Mouse (Mus musculus) adrenal gland, postnatal 4 days (tissue): Measurements from ENCODE around the gene Pde4a. TPM values are rescaled to one million over a fixed set of nuclear protein-coding genes. Genes with fewer than 3 reads are reported as not detected.

Source experiments
- DNase-seq, 2 experiments: peaks; one replicate each; pipeline ENCODE4 v3.0.0; 2021 to 2022; ENCODE audit warnings: low spot score in 2 of 2, mixed read lengths in 2 of 2
- long read RNA-seq, 2 experiments: library from polyadenylated mRNA; stranded (forward); transcript quantifications; one replicate each; pipeline ENCODE4 v2.0.0; 2021
- total RNA-seq, 2 experiments: library from RNA; stranded (reverse); gene quantifications; 2 replicates each; pipeline ENCODE4 v1.2.3; 2021

Gene Pde4a
- total RNA-seq = 10 to 100 TPM in 1 of 2 experiments, 1 to 10 TPM in 1; 9.7 to 10.6 TPM
- long read RNA-seq, experiment 1, partial matches to known transcripts = 0 of 4 reads
- long read RNA-seq, experiment 1, other reads (novel, unspliced or antisense) = 4 of 4 reads
- long read RNA-seq, experiment 2, partial matches to known transcripts = 1 of 12 reads
- long read RNA-seq, experiment 2, other reads (novel, unspliced or antisense) = 7 of 12 reads

GRCm38 (mm10) chr9:21165041-21165951 is at the start of gene Pde4a:
Pde4a (plus strand) TSS chr9:21165714.
- no peak for DNase-seq

DNA sequence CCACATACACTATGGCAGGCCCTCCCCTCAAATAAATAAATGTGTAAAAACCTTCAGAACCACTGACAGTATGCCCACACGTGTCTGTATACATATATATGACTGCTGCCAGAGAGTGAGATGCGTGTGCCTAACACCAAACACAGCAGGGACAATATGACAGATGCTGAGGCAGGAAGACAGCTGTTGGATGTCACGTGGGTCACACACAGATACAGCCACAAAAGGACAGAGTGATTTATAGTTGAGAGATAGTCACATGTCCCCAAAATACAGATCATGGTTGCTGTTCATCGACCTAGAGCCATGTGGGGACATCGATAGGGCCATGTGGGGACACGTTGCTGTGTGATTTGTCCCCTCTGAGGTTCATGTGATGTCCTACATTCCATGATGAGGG is 48.4 kb upstream of the Pde4a start:
- DNase-seq = no peak

DNA sequence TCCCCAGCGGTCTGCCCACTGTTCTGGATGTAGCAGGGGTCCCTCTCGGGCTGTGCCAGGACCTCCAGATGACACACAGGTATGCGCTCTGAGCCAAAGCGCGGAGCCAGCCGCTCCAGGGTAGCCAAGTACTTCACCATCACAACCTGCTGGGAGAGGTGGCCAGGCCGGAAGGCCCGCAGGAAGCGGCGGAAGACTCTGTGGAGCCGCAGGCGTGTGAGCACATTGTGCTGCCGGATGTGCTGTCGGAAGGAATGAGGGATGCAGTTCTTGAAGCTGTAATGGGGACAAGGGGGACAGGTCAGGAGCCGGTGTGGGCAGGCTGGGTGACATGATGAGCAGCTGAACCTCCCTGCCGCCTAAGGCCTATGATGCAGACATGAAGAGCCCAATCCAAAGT is 44.0 kb upstream of the Pde4a start:
- no peak for DNase-seq

DNA sequence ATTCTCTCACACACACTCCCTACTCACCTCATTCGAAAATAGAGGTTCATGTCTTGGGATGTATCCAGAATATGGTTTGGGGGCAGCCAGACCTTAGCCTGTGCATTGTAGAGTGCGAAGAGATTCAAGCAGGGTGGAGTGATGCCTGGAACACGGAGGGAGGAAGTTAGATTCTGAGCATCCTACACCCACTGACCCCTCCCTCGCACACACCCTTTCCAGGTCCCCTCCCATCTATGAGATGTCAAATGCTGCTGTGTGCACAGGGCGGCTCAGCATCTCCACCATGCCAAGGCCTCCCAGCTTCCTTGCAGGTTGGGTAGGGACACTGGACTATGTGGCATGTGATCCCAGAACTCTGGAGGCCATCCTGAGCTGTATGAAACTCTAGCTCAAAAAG is 40.7 kb upstream of the Pde4a start:
- DNase-seq = no peak

GRCm38 (mm10) chr9:21125502-21126258 is 39.8 kb upstream of the Pde4a start:
- no peak for DNase-seq

- no peak for DNase-seq
Measured at GRCm38 (mm10) chr9:21126259-21126627, 39.3 kb upstream of the Pde4a start.

GRCm38 (mm10) chr9:21131059-21131956 is 34.2 kb upstream of the Pde4a start, which contains the start of gene Tyk2:
Tyk2 (minus strand) TSS chr9:21131243.
- DNase-seq = peak; percentile 64 to 82

DNA sequence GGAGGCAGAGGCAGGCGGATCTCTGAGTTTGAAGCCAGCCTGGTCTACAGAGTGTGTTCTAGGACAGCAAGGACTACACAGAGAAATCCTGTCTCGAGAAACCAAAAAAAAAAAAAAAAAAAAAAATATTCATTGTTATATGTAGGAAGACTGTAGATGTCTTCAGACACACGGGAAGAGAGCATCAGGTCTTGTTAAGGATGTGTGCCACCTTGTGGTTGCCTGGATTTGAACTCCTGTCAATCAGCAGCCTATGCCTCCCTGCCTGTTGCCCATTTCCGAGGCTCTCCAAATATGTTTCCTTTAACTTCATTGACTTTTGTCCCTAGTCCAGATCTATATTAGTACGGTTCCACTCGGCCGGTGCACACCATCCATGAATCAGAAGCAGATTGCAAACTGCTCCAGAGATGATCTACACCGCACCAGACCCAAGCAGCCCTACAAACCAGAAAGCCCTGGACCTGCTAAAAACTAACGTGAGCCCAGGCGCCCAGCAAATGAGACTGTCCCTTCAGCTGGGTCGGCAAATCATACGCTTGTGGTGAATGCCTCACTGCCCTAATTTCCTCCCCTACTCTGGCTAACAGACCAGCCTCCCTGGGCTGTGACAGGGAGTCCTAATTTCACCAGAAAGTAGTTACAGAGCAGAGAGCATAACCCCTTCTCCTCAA is 33.3 kb upstream of the Pde4a start:
- DNase-seq = no peak

DNA sequence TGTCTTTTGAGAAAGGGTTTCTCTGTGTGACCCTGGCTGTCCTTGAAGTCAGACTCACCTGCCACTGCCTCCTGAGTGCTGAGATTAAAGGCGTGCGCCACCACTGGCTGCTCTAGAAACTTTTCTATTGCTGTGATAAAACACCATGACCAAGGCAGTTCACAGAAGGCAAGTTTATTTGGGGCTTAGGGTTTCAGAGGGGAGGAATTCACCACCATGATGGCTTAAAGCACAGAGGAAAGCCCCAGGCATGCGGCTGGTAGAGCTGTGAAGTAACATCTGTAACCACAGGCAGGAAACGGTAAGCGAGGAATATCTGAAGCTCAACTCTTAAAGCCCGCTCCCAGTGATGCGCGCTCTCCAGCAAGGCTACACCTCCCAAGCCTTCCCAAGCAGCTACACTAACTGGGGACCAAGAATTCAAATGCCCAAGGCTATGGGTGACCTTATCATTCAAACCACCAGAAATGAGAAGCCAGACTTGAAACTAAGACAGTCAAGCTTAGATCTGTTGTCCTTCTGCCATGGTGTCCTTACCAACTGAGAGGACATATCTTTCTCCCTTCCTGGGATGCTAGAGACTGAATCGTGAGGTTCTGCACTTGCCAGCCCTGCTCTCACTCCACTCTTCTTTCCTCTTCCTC is 32.3 kb upstream of the Pde4a start:
- no peak for DNase-seq

- DNase-seq = no peak
Measured at GRCm38 (mm10) chr9:21134595-21135328, 30.8 kb upstream of the Pde4a start.

- no peak for DNase-seq
Measured at GRCm38 (mm10) chr9:21135329-21135890, 30.1 kb upstream of the Pde4a start.

DNA sequence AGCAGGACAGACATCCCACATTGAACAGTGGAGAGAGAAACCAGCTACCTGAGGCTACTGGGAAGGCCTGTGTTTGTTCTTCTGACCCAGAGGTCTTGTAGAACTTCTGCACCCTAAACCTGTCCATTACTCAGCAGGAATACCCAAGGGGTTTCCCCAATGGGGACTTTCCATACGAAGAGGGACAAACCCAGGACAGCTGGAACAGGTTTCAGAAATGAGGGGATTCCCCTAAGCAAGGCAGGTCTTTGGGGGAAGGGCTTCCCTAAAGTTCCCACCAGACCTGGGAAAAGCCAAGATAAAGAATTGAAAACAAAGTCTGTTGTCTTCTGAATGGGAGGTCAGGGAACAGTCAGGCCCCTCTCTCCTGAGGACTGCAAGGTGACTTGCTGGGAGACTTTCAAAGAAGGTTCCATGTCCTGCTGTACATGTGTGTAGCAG is 29.6 kb upstream of the Pde4a start:
- DNase-seq = no peak

- no peak for DNase-seq
Measured at GRCm38 (mm10) chr9:21136401-21136800, 29.1 kb upstream of the Pde4a start.

- no peak for DNase-seq
Measured at GRCm38 (mm10) chr9:21137229-21137628, 28.3 kb upstream of the Pde4a start.

DNA sequence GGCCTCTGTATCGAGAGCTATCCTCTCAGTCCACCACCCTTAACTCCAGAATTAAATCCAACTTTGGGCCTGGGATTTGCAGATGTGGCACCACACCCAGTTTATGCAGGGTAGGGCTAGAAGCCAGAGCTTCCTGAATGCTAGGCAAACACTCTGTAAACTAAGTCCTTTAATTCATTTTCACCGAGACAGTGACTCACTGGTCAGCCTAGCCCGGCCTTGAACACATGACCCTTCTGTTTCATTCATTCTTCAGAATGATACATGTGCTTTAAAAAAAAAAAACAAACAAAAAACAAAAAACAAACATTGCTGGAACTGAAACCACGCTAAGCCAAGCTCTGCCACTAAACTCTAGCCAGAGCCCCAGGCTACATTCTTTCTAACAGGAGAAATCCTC is 27.1 kb upstream of the Pde4a start:
- no peak for DNase-seq

DNA sequence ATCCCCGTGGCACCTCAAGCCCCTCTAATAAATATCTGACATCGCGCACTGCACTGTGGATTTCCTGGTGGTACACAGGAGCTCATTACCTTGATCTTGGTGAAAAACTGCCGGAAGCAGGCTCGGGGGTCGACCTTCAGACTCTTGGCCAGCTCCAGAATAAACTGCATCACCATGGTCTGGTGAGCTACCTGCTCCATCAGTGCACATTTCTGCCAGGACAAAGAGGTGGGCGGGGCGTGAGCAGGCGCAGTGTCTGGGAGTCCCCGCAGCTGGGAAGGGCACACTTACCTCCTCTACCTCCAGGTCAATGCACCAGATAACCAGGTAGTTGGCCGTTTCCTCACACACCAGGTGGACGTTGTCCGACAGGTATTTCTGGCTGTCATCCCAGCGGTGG is 23.6 kb upstream of the Pde4a start:
- DNase-seq = no peak

- DNase-seq = no peak
Measured at GRCm38 (mm10) chr9:21144361-21144760, 21.2 kb upstream of the Pde4a start.

- no peak for DNase-seq
Measured at GRCm38 (mm10) chr9:21145431-21145830, 20.1 kb upstream of the Pde4a start.

DNA sequence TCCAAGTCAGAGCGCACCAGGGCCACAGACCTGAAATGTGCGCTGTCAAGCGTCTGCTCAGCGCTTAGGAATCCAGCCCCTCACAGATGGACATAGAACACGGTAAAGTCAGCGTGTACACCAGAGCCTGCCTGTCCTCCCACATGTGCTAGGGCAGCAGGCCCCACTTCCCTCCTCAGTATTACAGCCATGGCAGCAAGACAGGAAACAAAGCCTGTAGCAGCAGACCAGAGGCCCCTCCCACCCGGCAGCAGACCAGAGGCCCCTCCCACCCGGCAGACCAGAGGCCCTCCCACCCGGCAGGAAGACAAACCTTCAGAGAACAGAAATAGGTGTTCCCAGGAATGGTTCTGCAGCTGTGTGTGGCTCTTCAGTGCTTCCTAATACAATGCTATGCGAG is 18.8 kb upstream of the Pde4a start:
- no peak for DNase-seq
